Mouse (Mus musculus) liver, embryonic 12.5 days (tissue): ENCODE measurements at regions not wholly inside any gene's neighbourhood (a gene's known extent, or its start where the extent isn't known, plus 50 kb on each side); places are given as distances from the start of the nearest gene placed in this dataset.

Experiments used
- ATAC-seq: fragments of 200-750 bp; cut with Nextera tagmentation; 2 replicates; pipeline ENCODE4 v1.8.0; 2017; ENCODE audit warnings: moderate number of reproducible peaks, mild to moderate bottlenecking, moderate library complexity
- H3K27ac ChIP-seq: fragments of 300-500 bp; sonication (generic); 2 replicates; pipeline ENCODE4 v1.5.1; 2016; ENCODE audit warnings: mild to moderate bottlenecking
- H3K27me3 ChIP-seq: fragments of 300-500 bp; sonication (generic); replicated peaks from 2 replicates; pipeline ENCODE4 v1.6.1; 2016; ENCODE audit warnings: mild to moderate bottlenecking, moderate library complexity
- H3K36me3 ChIP-seq: fragments of 300-500 bp; sonication (generic); 2 replicates; pipeline ENCODE4 v1.6.1; 2016; ENCODE audit warnings: mild to moderate bottlenecking, moderate library complexity
- H3K4me1 ChIP-seq: fragments of 300-500 bp; sonication (generic); 2 replicates; pipeline ENCODE4 v1.6.1; 2016
- H3K4me2 ChIP-seq: fragments of 300-500 bp; sonication (generic); 2 replicates; pipeline ENCODE4 v1.6.1; 2016; ENCODE audit warnings: mild to moderate bottlenecking, moderate library complexity
- H3K4me3 ChIP-seq: fragments of 300-500 bp; sonication (generic); 2 replicates; pipeline ENCODE4 v1.5.1; 2016; ENCODE audit warnings: mild to moderate bottlenecking, moderate library complexity
- H3K9ac ChIP-seq: fragments of 300-500 bp; sonication (generic); 2 replicates; pipeline ENCODE4 v1.6.1; 2016; ENCODE audit warnings: mild to moderate bottlenecking, moderate library complexity
- H3K9me3 ChIP-seq: fragments of 300-500 bp; sonication (generic); replicated peaks from 2 replicates; pipeline ENCODE4 v1.6.1; 2016; ENCODE audit warnings: mild to moderate bottlenecking, moderate library complexity
- WGBS: fragments of 180-500 bp; shearing (Covaris S2); methylation state at CpG from one replicate; pipeline ENCODE4 v1.1.7; 2016; ENCODE audit not compliant: insufficient replicate concordance; 5-methylcytosine and 5-hydroxymethylcytosine counted together

- H3K4me1 ChIP-seq, result no peaks in the 10 kb centered on the region
- 81% methylated on average over 13 of the region's 13 CpGs for WGBS
- no peak overlapping the region for H3K9ac ChIP-seq
- ATAC-seq, result no peak
- no peak overlapping the region for H3K4me2 ChIP-seq
- peaks cover 6% of the 10 kb centered on the region; the same call in 1 of the 2 replicates for H3K9me3 ChIP-seq
- H3K27me3 ChIP-seq, result no peaks in the 10 kb centered on the region
- H3K4me3 ChIP-seq, result no peak overlapping the region
- no peak overlapping the region for H3K27ac ChIP-seq
- H3K36me3 ChIP-seq, result no peaks in the 10 kb centered on the region
Measured at GRCm38 (mm10) chr10:126664408-126665083, 236.6 kb downstream of the Atp23 start.

DNA sequence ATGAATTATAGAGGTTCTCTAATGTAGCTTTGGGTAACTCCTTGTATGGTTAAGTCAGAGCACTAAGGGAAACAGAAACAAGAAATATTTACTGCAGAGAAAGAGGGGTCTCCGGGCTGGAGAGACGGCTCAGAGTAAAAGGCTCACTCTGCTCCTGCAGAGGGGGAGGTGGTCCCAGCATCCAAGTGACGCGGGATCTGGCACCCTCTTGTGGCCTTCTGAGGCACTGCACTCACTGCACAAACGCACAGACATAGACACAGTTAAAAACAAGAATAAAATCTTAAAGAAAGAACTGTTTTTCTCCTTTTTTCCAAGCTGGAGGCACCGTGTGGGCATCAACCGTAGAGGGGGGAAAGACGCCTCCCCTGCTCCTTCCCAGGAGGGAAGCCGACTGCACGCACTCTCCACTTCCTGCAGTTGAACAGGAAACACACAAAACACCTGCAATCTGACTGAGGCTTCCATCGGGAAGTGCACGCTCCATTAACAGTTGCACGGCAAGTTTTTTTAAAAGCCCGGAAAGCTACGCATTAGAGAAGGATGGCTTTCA, 237.6 kb downstream of the Atp23 start:
- H3K4me2 ChIP-seq, result no peak overlapping the region
- H3K9ac ChIP-seq, result no peak overlapping the region
- WGBS, result 69% methylated on average over 15 of the region's 15 CpGs

DNA sequence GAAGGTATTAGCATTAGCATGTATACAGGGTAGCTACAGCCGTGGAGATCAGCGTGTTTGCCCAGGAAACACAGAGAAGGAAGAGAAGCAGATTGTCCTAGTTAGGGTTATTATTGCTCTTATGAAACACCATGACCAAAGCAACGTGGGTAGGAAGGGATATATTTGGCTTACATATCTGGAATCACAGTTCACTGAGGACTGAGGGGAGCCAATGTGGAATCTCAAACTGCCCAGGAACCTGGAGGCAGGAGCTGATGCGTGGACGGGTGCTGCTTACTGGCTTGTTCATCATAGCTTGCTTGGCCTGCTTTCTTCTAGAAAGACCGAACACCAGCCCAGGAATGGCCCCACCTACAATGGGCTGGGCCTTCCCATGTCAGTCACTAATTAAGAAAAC, 238.4 kb downstream of the Atp23 start:
- ATAC-seq, result no peak
- Histone ChIP-seq H3K9me3 (peaks cover 6% of the 10 kb centered on the region; the same call in 1 of the 2 replicates), H3K9ac (no peak overlapping the region), H3K36me3 (no peaks in the 10 kb centered on the region), H3K4me2 (no peak overlapping the region), H3K4me1 (no peaks in the 10 kb centered on the region), H3K4me3 (no peak overlapping the region), H3K27ac (no peak overlapping the region), H3K27me3 (no peaks in the 10 kb centered on the region)
- 82% methylated on average over 6 of the region's 6 CpGs for WGBS

More for the DNA sequence above, 237.6 kb downstream of the Atp23 start:
- Histone ChIP-seq H3K36me3 (no peaks in the 10 kb centered on the region), H3K27ac (no peak overlapping the region), H3K4me3 (no peak overlapping the region), H3K4me1 (no peaks in the 10 kb centered on the region), H3K27me3 (no peaks in the 10 kb centered on the region), H3K9me3 (peaks cover 6% of the 10 kb centered on the region; the same call in 1 of the 2 replicates)
- no peak for ATAC-seq

DNA sequence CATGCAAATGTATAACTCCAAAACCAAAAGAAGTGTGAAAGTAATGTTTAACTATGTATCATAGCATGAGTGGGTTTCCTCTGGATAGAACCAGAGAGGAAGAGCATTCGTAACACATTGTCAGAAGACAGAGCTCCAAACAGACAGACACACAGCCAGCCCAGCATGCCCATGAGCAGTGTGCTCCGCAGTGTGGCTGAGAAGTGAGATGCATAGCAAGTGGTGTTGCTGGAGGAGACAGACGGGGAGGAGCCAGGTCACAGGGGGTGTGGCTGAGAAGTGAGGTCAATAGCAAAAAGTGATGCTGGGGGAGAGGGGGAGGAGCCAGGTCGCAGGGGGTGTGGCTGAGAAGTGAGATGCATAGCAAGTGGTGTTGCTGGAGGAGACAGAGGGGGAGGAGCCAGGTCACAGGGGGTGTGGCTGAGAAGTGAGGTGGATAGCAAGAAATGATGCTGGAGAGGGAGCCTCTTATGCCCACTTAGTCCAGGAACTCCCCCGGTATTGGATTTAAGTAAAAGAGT, 240.0 kb downstream of the Atp23 start:
- WGBS, result 47% methylated on average over 5 of the region's 5 CpGs

DNA sequence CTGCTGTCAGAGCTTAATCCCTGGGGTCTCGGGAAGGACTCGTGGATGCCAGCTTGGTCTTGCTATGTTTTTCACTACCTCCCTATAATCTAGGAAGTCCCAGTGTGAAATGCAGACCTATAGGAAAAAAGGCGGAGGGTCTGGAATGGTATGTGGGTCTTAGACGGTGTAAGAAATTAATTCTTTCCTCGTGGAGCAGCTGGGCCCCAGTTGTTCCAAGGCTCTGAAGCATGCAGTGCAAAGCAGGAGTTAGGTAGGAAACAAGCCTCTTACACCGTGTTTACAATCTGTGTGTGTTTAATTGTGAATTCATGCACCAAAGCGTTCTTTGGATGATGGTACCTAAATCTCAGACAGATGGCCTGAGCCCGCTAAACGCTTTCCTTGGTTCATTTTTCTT, 241.1 kb downstream of the Atp23 start:
- Histone ChIP-seq H3K4me3 (no peak overlapping the region), H3K9me3 (peaks cover 6% of the 10 kb centered on the region; the same call in 1 of the 2 replicates), H3K4me2 (no peak overlapping the region), H3K27ac (no peak overlapping the region), H3K4me1 (no peaks in the 10 kb centered on the region), H3K9ac (no peak overlapping the region), H3K27me3 (no peaks in the 10 kb centered on the region), H3K36me3 (no peaks in the 10 kb centered on the region)
- WGBS, result 74% methylated on average over 9 of the region's 9 CpGs
- ATAC-seq, result no peak

More for the DNA sequence above, 240.0 kb downstream of the Atp23 start:
- Histone ChIP-seq H3K9ac (no peak overlapping the region), H3K36me3 (no peaks in the 10 kb centered on the region), H3K4me1 (no peaks in the 10 kb centered on the region), H3K4me3 (no peak overlapping the region), H3K27me3 (no peaks in the 10 kb centered on the region), H3K9me3 (peaks cover 6% of the 10 kb centered on the region; the same call in 1 of the 2 replicates), H3K4me2 (no peak overlapping the region), H3K27ac (no peak overlapping the region)
- ATAC-seq, result no peak

DNA sequence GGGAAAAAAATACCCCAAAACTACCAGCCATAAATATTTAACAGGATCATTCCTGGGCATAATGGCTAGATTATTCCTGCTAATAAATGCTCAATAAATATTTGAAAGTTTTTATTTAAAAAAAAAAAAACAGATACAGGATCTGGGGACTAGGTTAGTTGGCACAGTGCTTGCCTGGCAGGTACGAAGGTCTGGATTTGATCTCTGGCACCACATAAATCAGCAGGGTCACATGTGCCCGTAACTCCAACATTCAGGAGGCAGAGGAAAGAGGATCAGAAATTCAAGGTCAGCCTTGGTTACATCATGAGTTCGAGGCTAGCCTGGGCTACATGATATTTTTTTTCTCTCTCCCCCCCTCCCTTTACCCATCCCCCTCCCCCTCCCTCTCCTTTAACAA, 248.5 kb downstream of the Atp23 start:
- no peaks in the 10 kb centered on the region for H3K36me3 ChIP-seq
- no peak overlapping the region for H3K27ac ChIP-seq
- no peak overlapping the region for H3K4me2 ChIP-seq
- WGBS, result 64% methylated on average over 3 of the region's 3 CpGs
- no peaks in the 10 kb centered on the region for H3K27me3 ChIP-seq
- ATAC-seq, result no peak
- no peaks in the 10 kb centered on the region for H3K4me1 ChIP-seq
- no peak overlapping the region for H3K4me3 ChIP-seq
- no peak overlapping the region for H3K9ac ChIP-seq
- no peaks in the 10 kb centered on the region for H3K9me3 ChIP-seq

DNA sequence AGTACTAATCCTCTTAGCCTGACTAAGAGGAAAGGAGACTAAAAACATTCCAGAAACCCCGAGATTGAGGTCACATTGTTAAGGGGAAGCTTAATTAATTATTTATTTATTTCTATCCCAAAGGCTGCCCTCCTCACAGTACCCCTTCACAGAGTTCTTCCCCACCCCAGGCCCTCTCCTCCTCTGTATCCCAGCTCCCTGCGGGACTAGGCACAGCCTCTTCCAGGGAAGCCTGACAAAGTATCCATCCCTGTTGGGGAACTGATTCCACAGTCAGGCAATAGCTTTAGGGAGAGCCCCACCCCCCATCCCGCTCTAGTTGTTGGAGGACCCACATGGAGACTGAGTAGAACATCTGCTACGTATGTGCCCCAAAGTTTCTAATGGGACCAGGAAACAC, 254.6 kb downstream of the Atp23 start:
- no peaks in the 10 kb centered on the region for H3K36me3 ChIP-seq
- no peaks in the 10 kb centered on the region for H3K9me3 ChIP-seq
- ATAC-seq, result no peak
- no peak overlapping the region for H3K4me3 ChIP-seq
- H3K4me1 ChIP-seq, result no peaks in the 10 kb centered on the region
- H3K9ac ChIP-seq, result no peak overlapping the region
- H3K4me2 ChIP-seq, result no peak overlapping the region
- 43% methylated on average over 4 of the region's 4 CpGs for WGBS
- H3K27ac ChIP-seq, result no peak overlapping the region
- no peaks in the 10 kb centered on the region for H3K27me3 ChIP-seq

- no peaks in the 10 kb centered on the region for H3K9me3 ChIP-seq
- H3K27ac ChIP-seq, result no peak overlapping the region
- H3K4me1 ChIP-seq, result no peaks in the 10 kb centered on the region
- WGBS, result 54% methylated on average over 9 of the region's 9 CpGs
- no peaks in the 10 kb centered on the region for H3K27me3 ChIP-seq
- no peaks in the 10 kb centered on the region for H3K36me3 ChIP-seq
- no peak overlapping the region for H3K4me2 ChIP-seq
- ATAC-seq, result no peak
- H3K9ac ChIP-seq, result no peak overlapping the region
- no peak overlapping the region for H3K4me3 ChIP-seq
Measured at GRCm38 (mm10) chr10:126641792-126642289, 259.3 kb downstream of the Atp23 start.

- Histone ChIP-seq H3K9me3 (no peaks in the 10 kb centered on the region), H3K27me3 (no peaks in the 10 kb centered on the region), H3K27ac (no peak overlapping the region), H3K4me3 (no peak overlapping the region), H3K36me3 (no peaks in the 10 kb centered on the region), H3K4me1 (no peaks in the 10 kb centered on the region), H3K4me2 (no peak overlapping the region), H3K9ac (no peak overlapping the region)
- no peak for ATAC-seq
- WGBS, result 59% methylated on average over 13 of the region's 13 CpGs
Measured at GRCm38 (mm10) chr10:126634731-126635130, 266.4 kb downstream of the Atp23 start.

DNA sequence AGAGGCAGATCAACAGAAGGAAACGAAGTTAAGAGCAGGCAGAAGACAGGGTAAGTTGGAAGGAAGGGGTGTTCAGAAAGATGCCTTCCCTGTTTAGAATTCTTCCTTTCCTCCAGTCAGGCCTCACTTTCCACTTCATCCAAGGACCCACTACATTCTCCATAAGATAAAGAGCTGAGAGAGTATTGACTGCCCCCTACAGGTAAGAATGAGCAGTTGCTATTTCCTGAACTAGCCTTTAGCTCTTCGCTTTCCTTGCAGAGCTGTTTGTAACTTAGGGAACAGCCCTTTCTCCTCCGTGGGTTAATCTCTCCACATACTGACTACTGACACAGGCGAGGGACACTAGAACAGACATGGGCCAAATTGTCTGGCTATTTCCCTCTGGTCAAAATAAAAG, 273.1 kb downstream of the Atp23 start:
- Histone ChIP-seq H3K27ac (no peak overlapping the region), H3K4me1 (no peaks in the 10 kb centered on the region), H3K36me3 (no peaks in the 10 kb centered on the region), H3K4me2 (no peak overlapping the region), H3K4me3 (no peak overlapping the region), H3K9me3 (0 out of 2 replicates have a peak, but pooled peaks cover 4% of the 10 kb centered on the region), H3K27me3 (no peaks in the 10 kb centered on the region), H3K9ac (no peak overlapping the region)
- 27% methylated on average over 4 of the region's 4 CpGs for whole genome bisulfite sequencing
- ATAC-seq, result no peak

DNA sequence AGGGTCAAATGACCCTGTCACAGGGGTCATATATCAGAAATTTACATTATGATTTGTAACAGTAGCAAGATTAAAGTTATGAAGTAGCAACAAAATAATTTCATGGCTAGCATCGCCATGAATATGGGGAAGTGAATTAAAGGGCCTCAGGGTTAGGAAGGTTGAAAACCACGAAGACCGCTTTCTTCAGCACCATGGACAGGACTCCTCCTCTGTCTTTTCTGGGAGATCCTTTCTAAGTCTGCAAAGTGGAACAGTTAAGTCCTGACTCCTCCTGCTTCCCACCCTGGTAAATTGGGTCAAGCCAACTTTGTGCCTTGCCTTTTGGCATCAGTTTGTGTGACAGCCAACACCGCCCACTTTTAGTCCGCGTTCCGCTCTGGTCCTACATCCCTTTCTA, 275.7 kb downstream of the Atp23 start:
- no peak for ATAC-seq
- Histone ChIP-seq H3K4me3 (no peak overlapping the region), H3K9me3 (0 out of 2 replicates have a peak, but pooled peaks cover 7% of the 10 kb centered on the region), H3K27me3 (no peaks in the 10 kb centered on the region), H3K9ac (no peak overlapping the region), H3K4me2 (no peak overlapping the region), H3K36me3 (no peaks in the 10 kb centered on the region), H3K27ac (no peak overlapping the region), H3K4me1 (no peaks in the 10 kb centered on the region)
- WGBS, result 51% methylated on average over 7 of the region's 7 CpGs

DNA sequence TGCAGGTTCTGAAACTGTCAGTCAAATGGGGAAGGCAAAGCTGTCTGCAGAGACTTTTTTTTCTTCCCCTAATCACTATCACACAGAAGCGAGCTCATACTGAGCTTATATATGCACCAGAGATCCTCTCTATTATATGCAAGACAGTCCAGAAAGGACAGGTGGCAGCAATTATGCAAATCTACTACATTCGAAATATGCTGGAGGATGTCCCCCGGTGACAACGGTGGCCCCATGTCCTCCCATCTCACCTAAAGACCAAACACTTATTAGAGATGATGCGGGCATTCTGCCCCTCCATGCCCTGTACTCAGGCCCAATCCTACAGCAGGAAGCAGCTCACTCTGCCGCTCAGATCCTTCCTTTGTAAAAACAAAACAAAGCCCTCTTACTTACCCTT, 280.4 kb downstream of the Atp23 start:
- WGBS, result 71% methylated on average over 6 of the region's 6 CpGs
- no peak overlapping the region for H3K27ac ChIP-seq
- no peak overlapping the region for H3K4me2 ChIP-seq
- no peaks in the 10 kb centered on the region for H3K4me1 ChIP-seq
- ATAC-seq, result no peak
- H3K36me3 ChIP-seq, result no peaks in the 10 kb centered on the region
- H3K9me3 ChIP-seq, result 0 out of 2 replicates have a peak, but pooled peaks cover 11% of the 10 kb centered on the region
- no peak overlapping the region for H3K4me3 ChIP-seq
- no peaks in the 10 kb centered on the region for H3K27me3 ChIP-seq
- no peak overlapping the region for H3K9ac ChIP-seq
